Mouse (Mus musculus) lung, postnatal 0 days (tissue): ENCODE measurements around the gene Aaas.

Source experiments
- CTCF ChIP-seq: IDR thresholded peaks from 2 replicates; pipeline ENCODE4 v1.5.1; 2016; ENCODE audit warnings: antibody characterized with exemption, mild to moderate bottlenecking
- EP300 ChIP-seq: IDR thresholded peaks from 2 replicates; pipeline ENCODE4 v1.6.1; 2016; ENCODE audit warnings: antibody characterized with exemption, mild to moderate bottlenecking, control low read depth

DNA sequence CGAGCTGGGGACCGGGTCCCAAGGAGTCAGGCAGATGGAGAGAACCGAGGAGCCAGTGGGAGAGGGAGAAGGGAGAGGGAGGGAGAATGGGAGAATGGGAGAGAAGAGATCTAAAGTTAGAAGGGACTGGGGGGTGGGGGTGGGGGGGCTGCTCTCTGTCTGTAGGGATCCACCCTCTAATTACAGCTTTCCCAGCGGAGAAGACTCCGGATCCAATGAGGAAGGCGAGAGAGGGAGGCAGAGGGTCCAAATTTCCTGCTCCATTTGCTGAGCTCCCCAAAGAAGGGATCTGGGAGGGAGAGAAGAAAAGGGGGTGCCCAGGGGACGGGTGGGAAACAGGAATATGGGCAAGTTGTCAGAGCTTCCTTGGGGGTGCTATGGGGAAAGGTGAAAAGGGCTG is 15.7 kb upstream of the Aaas start:
- TF ChIP-seq CTCF (no peak), EP300 (no peak)
